Mouse (Mus musculus) MEL (cell line): ENCODE measurements around the gene Rpl19.

Experiments
- BHLHE40 ChIP-seq: IDR thresholded peaks from 2 replicates; pipeline ENCODE4 v1.6.1; 2012; ENCODE audit warnings: low read depth, mild to moderate bottlenecking, inconsistent platforms, low read length, improper control_type of control experiment, borderline replicate concordance
- CTCF ChIP-seq, 3 experiments: IDR thresholded peaks in 2 of 3; conservative IDR thresholded peaks in 1 of 3; 2 replicates each; pipeline ENCODE4 v1.5.1; 2011 to 2012; ENCODE audit warnings: low read length in 3 of 3, low read depth in 2 of 3, mild to moderate bottlenecking in 2 of 3, improper control_type of control experiment in 1 of 3, inconsistent platforms in 1 of 3, mixed read lengths in 1 of 3, moderate library complexity in 1 of 3; ENCODE audit not compliant: control insufficient read depth in 1 of 3, insufficient read depth in 1 of 3, poor library complexity in 1 of 3, severe bottlenecking in 1 of 3
- GABPA ChIP-seq: IDR thresholded peaks from 2 replicates; pipeline ENCODE4 v1.6.1; 2012; ENCODE audit warnings: low read depth, mild to moderate bottlenecking, inconsistent platforms, low read length, improper control_type of control experiment, moderate library complexity
- KAT2A ChIP-seq: conservative IDR thresholded peaks from 2 replicates; pipeline ENCODE4 v1.6.1; 2012; ENCODE audit warnings: low read depth, low read length, improper control_type of control experiment, inconsistent platforms
- MXI1 ChIP-seq: IDR thresholded peaks from 2 replicates; pipeline ENCODE4 v1.6.1; 2011; ENCODE audit warnings: mild to moderate bottlenecking, low read depth, low read length, improper control_type of control experiment
- MYC ChIP-seq: IDR thresholded peaks from 2 replicates; pipeline ENCODE4 v1.6.1; 2011; ENCODE audit warnings: low read depth, mild to moderate bottlenecking, low read length, improper control_type of control experiment, moderate library complexity
- NRF1 ChIP-seq: IDR thresholded peaks from 2 replicates; pipeline ENCODE4 v1.6.1; 2014; ENCODE audit warnings: low read depth, mild to moderate bottlenecking, inconsistent platforms, low read length, improper control_type of control experiment, moderate library complexity; ENCODE audit not compliant: poor library complexity, insufficient read depth, severe bottlenecking
- POLR2A ChIP-seq, 2 experiments: IDR thresholded peaks; 2 replicates each; pipeline ENCODE4 v1.6.1; 2011 to 2012; ENCODE audit warnings: low read length in 2 of 2, mild to moderate bottlenecking in 2 of 2, control low read depth in 1 of 2, improper control_type of control experiment in 1 of 2, low read depth in 1 of 2, moderate library complexity in 1 of 2; ENCODE audit not compliant: control insufficient read depth in 1 of 2, insufficient read depth in 1 of 2, poor library complexity in 1 of 2
- SIN3A ChIP-seq: IDR thresholded peaks from 2 replicates; pipeline ENCODE4 v1.6.1; 2012; ENCODE audit warnings: low read length, improper control_type of control experiment, inconsistent platforms
- USF1 ChIP-seq: IDR thresholded peaks from 2 replicates; pipeline ENCODE4 v1.6.1; 2014; ENCODE audit warnings: low read depth, mild to moderate bottlenecking, inconsistent platforms, low read length, improper control_type of control experiment, moderate library complexity
- ZNF384 ChIP-seq: IDR thresholded peaks from 2 replicates; pipeline ENCODE4 v1.6.1; 2012; ENCODE audit warnings: low read depth, mild to moderate bottlenecking, inconsistent platforms, low read length, improper control_type of control experiment

- TF ChIP-seq GABPA (no peak), CTCF (IDR thresholded peaks at IDR 0.05 in 2 of 3, conservative IDR thresholded peaks at IDR 0.05 in 1 of 3; ENCODE audit: control insufficient read depth in 1 of 3, insufficient read depth in 1 of 3, low read depth in 2 of 3, low read length in 3 of 3, poor library complexity in 1 of 3, severe bottlenecking in 1 of 3) (no peak), BHLHE40 (no peak), POLR2A (IDR thresholded peaks at IDR 0.05; ENCODE audit: control insufficient read depth in 1 of 2, insufficient read depth in 1 of 2, low read depth in 1 of 2, low read length in 2 of 2, poor library complexity in 1 of 2) (no peak), SIN3A (no peak), ZNF384 (no peak), NRF1 (no peak), USF1 (no peak), MXI1 (no peak), MYC (no peak), KAT2A (no peak)
Measured at GRCm38 (mm10) chr11:98005076-98005475, 21.4 kb upstream of the Rpl19 start.
